Mouse (Mus musculus) ES-E14 (cell line): ENCODE results near the gene Ints3.

ENCODE experiments used
- CHD2 ChIP-seq: IDR thresholded peaks from 2 replicates; pipeline ENCODE4 v1.6.1; 2014; ENCODE audit warnings: mild to moderate bottlenecking, low read depth, low read length, inconsistent platforms
- ZC3H11A ChIP-seq: IDR thresholded peaks from 2 replicates; pipeline ENCODE4 v1.6.1; 2012; ENCODE audit warnings: low read depth, mild to moderate bottlenecking, inconsistent platforms, low read length, borderline replicate concordance
- ZNF384 ChIP-seq: IDR thresholded peaks from 2 replicates; pipeline ENCODE4 v1.6.1; 2012; ENCODE audit warnings: low read depth, low read length, inconsistent platforms

DNA sequence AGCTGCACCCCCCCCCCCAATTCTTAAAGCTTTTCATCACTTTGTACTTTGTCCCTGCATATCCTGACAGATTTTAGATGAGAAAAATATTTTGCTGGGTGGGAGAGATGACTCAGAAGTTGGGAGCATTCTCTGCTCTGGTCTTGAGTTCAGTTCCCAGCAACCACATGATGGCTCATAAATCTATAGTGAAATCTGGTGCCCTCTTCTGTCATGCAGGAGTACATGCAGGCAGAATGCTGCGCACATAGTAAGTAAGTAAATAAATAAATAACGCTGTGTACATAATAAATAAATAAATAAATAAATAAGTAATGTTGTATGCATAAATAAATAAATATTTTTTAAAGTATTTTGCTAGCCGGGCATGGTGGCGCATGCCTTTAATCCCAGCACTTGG, 85.6 kb downstream of the Ints3 start:
- TF ChIP-seq CHD2 (no peak), ZC3H11A (no peak), ZNF384 (no peak)
